Mouse (Mus musculus) liver, embryonic 14.5 days (tissue): ENCODE measurements around the gene Kynu.

ENCODE experiments used
- CTCF ChIP-seq: IDR thresholded peaks from 2 replicates; pipeline ENCODE4 v1.5.1; 2016; ENCODE audit warnings: antibody characterized with exemption, low read depth, control low read depth
- EP300 ChIP-seq: IDR thresholded peaks from 2 replicates; pipeline ENCODE4 v1.6.1; 2016; ENCODE audit warnings: antibody characterized with exemption, low read depth

DNA sequence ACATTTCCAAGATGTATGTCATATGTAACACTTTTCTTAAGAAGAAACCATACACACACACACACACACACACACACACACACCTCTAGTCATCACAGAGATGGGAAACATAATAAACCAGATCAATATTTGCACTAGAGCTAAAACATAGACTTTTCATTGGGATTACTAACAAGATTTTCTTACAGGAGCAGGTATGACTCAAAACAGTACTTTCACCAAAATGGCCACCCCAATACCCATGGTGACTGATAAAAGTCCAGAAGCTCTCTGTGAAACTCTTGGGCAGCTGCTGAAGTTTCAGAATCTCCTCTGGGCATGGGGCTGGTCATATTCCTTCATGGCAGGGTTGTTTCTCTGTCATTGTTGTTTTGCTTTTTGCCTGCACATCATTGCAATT, 114.5 kb downstream of the Kynu start:
- TF ChIP-seq CTCF (no peak), EP300 (no peak)
